26 mouse cellular contexts compared by ENCODE assay signal in the genomic region with DNA sequence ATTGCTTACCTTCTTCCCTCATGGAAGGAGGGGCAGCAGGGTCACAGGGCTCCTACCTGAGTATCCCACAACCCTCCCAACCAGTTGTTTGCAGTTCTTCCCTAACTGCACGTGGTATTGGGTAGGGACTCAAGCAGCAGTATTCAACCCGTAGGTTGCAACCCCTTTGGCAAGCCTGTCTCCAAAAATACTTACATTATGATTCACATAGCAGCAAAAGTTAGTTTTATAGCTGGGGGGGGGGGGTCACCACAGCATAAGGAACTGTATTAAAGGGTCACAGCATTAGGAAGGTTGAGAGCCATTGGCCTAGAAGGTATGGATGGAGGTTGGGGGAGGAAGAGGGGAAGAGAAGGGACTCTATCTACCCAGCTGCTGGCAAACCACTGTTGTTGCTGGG.
A peak's percentile ranks its signal among the peaks of the same experiment; 100 is the strongest.
DNase-seq lines count a peak whose midpoint lies in the region; ATAC-seq lines count a peak whose summit lies in the region.
"Had no signal": no experiment of that assay in that cellular context is flagged by ENCODE, and none has a peak within 500 bp of the region (broad histone marks: within the 10 kb centered on the region; RNA-seq: fewer than 3 reads in every experiment).

No protein-coding gene starts in this region.

- no peak for ATAC-seq in embryonic facial prominence, embryonic 13.5 days (ENCODE audit: insufficient number of reproducible peaks, insufficient read depth, low FRiP score, low TSS enrichment, low read depth)
- ATAC-seq in limb, embryonic 13.5 days (ENCODE audit: low FRiP score, low read depth) = no peak
- ATAC-seq: forebrain, embryonic 13.5 days; forebrain, embryonic 16.5 days; hindbrain, postnatal 0 days; inflammation-experienced regulatory T-cells, adult 6 months; Patski had no signal

- WGBS in embryonic facial prominence, embryonic 13.5 days = 80% methylated on average over 2 of the region's 2 CpGs
- 76% methylated on average over 2 of the region's 2 CpGs for WGBS in limb, embryonic 13.5 days

- H3K27ac ChIP-seq in embryonic facial prominence, embryonic 13.5 days = peak overlapping the region; percentile 76; the same call in 1 of the 2 replicates
- H3K27ac ChIP-seq in limb, embryonic 13.5 days = peak overlapping the region; percentile 80; the same call in 1 of the 2 replicates
- H3K27ac ChIP-seq: forebrain, embryonic 13.5 days; heart, adult 2 months; heart, embryonic 10.5 days; hindbrain, embryonic 14.5 days; hindbrain, postnatal 0 days had no signal

- no peaks in the 10 kb centered on the region for H3K36me3 ChIP-seq in embryonic facial prominence, embryonic 13.5 days
- no peaks in the 10 kb centered on the region for H3K36me3 ChIP-seq in limb, embryonic 13.5 days
- H3K36me3 ChIP-seq: forebrain, embryonic 10.5 days; heart, embryonic 10.5 days; heart, embryonic 13.5 days had no signal

- H3K4me3 ChIP-seq in embryonic facial prominence, embryonic 13.5 days = no peak overlapping the region
- no peak overlapping the region for H3K4me3 ChIP-seq in limb, embryonic 13.5 days
- H3K4me3 ChIP-seq: forebrain, embryonic 10.5 days; forebrain, embryonic 13.5 days; heart, adult 2 months; heart, embryonic 10.5 days; heart, embryonic 13.5 days had no signal

- H3K4me2 ChIP-seq in embryonic facial prominence, embryonic 13.5 days = no peak overlapping the region
- H3K4me2 ChIP-seq in limb, embryonic 13.5 days (replicated peaks) = no peak overlapping the region
- H3K4me2 ChIP-seq: forebrain, embryonic 13.5 days; heart, embryonic 13.5 days; hindbrain, embryonic 14.5 days had no signal

- no peaks in the 10 kb centered on the region for H3K9me3 ChIP-seq in embryonic facial prominence, embryonic 13.5 days
- no peaks in the 10 kb centered on the region for H3K9me3 ChIP-seq in limb, embryonic 13.5 days
- H3K9me3 ChIP-seq: forebrain, embryonic 13.5 days; heart, embryonic 13.5 days had no signal

- H3K4me1 ChIP-seq in embryonic facial prominence, embryonic 13.5 days = peaks cover 34% of the 10 kb centered on the region
- peaks cover 45% of the 10 kb centered on the region for H3K4me1 ChIP-seq in limb, embryonic 13.5 days

- DNase-seq in 3T3-L1 (ENCODE audit: low read depth, low spot score) = peak; percentile 40
- peak; percentile 75 for DNase-seq in NIH3T3 (ENCODE audit: low read depth)
- no peak for DNase-seq in ovary, postnatal 14 days (ENCODE audit: low spot score)
- no peak for DNase-seq in T-cell, adult 2 months (ENCODE audit: low spot score)
- no peak for DNase-seq in adrenal gland, adult (ENCODE audit: inconsistent age in 2 of 2, low spot score in 1 of 2)
- DNase-seq: adrenal gland, postnatal 10 days; adrenal gland, postnatal 36 days; cerebellum, adult 18-20 months; cerebellum, adult 9-10 months; cerebellum, postnatal 14 days; gastrocnemius, postnatal 10 days; gastrocnemius, postnatal 36 days; heart, adult 2 months; heart, postnatal 14 days; heart, postnatal 4 days had no signal

- H3K9ac ChIP-seq in embryonic facial prominence, embryonic 13.5 days = no peak overlapping the region
- H3K9ac ChIP-seq in limb, embryonic 13.5 days = no peak overlapping the region
- H3K9ac ChIP-seq: forebrain, embryonic 13.5 days; heart, embryonic 13.5 days; hindbrain, embryonic 14.5 days had no signal

- H3K27me3 ChIP-seq in embryonic facial prominence, embryonic 13.5 days = peaks cover 21% of the 10 kb centered on the region; the same call in 1 of the 2 replicates
- peaks cover 19% of the 10 kb centered on the region for H3K27me3 ChIP-seq in limb, embryonic 13.5 days

Comparison
In these comparisons a context has a peak if more than half of its experiments do, and no peak if none do; other contexts are left out.
1. DNase-seq: peak in 3T3-L1 (single experiment) and NIH3T3 (single experiment); none in ovary, postnatal 14 days (single experiment), T-cell, adult 2 months (single experiment) and adrenal gland, adult (0 of 2).